Mouse (Mus musculus): ENCODE data around the gene 1700017B05Rik.

GRCm38 (mm10) chr9:57295666-57296065, 33.3 kb upstream of the 1700017B05Rik start:
- TF ChIP-seq CTCF (IDR thresholded peaks at IDR 0.05; ENCODE audit: low read depth, low read length) (no peak), POLR2A (IDR thresholded peaks at IDR 0.05; ENCODE audit: borderline replicate concordance, low read depth, low read length) (no peak)
